Mouse (Mus musculus): ENCODE data around the gene Gpr75. TPM values are rescaled to one million over a fixed set of nuclear protein-coding genes. Genes with fewer than 3 reads are reported as not detected.

Gpr75 gene
- polyA plus RNA-seq (2015; fragmentation: Illumina TruSeq; extraction: RNeasy Lipid Tissue Mini Kit (QIAGEN cat#74804); ENCODE audit: low read depth, low replicate concordance) = 9.0 TPM

GRCm38 (mm10) chr11:30885171-30885871 is at the start of gene Gpr75, which contains the start of gene Asb3:
Gene Gpr75, plus strand, starts transcription at chr11:30885358.
Gene Asb3, plus strand, starts transcription at chr11:30885416.

Other genes with a start within 250 kb of the Gpr75 start
- 76.4 TPM for gene Acyp2, start 235.8 kb upstream of the Gpr75 start, polyA plus RNA-seq (2015; fragmentation: Illumina TruSeq; extraction: RNeasy Lipid Tissue Mini Kit (QIAGEN cat#74804); ENCODE audit: low read depth, low replicate concordance)
- 24.2 TPM for gene Psme4, start 113.6 kb upstream of the Gpr75 start, polyA plus RNA-seq (2015; fragmentation: Illumina TruSeq; extraction: RNeasy Lipid Tissue Mini Kit (QIAGEN cat#74804); ENCODE audit: low read depth, low replicate concordance)
- 14.8 TPM for gene Asb3, start 58 bp downstream of the Gpr75 start, polyA plus RNA-seq (2015; fragmentation: Illumina TruSeq; extraction: RNeasy Lipid Tissue Mini Kit (QIAGEN cat#74804); ENCODE audit: low read depth, low replicate concordance)
- 60.0 TPM for gene Erlec1, start 69.0 kb downstream of the Gpr75 start, polyA plus RNA-seq (2015; fragmentation: Illumina TruSeq; extraction: RNeasy Lipid Tissue Mini Kit (QIAGEN cat#74804); ENCODE audit: low read depth, low replicate concordance)
- gene Chac2, start 101.0 kb downstream of the Gpr75 start, polyA plus RNA-seq (2015; fragmentation: Illumina TruSeq; extraction: RNeasy Lipid Tissue Mini Kit (QIAGEN cat#74804); ENCODE audit: low read depth, low replicate concordance) = 28.9 TPM